Mouse (Mus musculus): Measurements from ENCODE around the gene Rps27a.
"Not testable (repeated sequence)": the region's sequence is repeated elsewhere in the genome, so short reads cannot be mapped to it uniquely, and the experiment has no call there.

GRCm38 (mm10) chr11:29545150-29545752, 2.7 kb downstream of the Rps27a start:
- TF ChIP-seq POLR2A (IDR thresholded peaks at IDR 0.05; ENCODE audit: control insufficient read depth, extremely low read depth, insufficient read depth, low read length, poor library complexity); CTCF (IDR thresholded peaks at IDR 0.05; ENCODE audit: borderline replicate concordance, control insufficient read depth, extremely low read depth, insufficient read depth, low read length, poor library complexity): not testable (repeated sequence)

Measured in thymus, adult 2 months (tissue).